Mouse (Mus musculus): ENCODE results near the gene Vmp1. TPM values are rescaled to one million over a fixed set of nuclear protein-coding genes. Genes with fewer than 3 reads are reported as not detected.

The Vmp1 gene
- total RNA-seq, 2 experiments from 2014 or later, result 111 to 116 TPM

DNA sequence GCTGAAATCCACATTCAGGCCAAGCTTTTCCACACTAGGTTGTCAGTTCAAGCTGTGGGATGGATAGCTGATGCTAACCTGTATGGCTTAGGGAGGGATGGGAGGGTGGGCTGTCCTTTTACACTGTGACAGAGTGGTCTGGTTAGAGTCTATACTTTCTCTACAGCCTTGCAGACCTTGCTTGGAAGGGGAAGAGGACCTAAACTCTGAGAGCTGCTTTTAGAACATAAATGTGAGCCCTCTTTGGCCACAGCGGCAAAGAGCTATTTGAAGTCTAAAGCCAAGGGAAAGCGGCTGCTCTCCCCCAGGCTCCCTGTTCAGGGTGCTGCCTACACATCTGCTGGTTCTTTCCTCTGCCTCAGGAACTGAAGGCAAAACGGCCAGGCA lies 98.0 kb downstream of the Vmp1 start:
- DNase-seq (ENCODE audit: low spot score in 2 of 2), result no peak

- no peak for DNase-seq (ENCODE audit: low spot score in 2 of 2)
Measured at GRCm38 (mm10) chr11:86584898-86585597, 98.6 kb downstream of the Vmp1 start.

DNA sequence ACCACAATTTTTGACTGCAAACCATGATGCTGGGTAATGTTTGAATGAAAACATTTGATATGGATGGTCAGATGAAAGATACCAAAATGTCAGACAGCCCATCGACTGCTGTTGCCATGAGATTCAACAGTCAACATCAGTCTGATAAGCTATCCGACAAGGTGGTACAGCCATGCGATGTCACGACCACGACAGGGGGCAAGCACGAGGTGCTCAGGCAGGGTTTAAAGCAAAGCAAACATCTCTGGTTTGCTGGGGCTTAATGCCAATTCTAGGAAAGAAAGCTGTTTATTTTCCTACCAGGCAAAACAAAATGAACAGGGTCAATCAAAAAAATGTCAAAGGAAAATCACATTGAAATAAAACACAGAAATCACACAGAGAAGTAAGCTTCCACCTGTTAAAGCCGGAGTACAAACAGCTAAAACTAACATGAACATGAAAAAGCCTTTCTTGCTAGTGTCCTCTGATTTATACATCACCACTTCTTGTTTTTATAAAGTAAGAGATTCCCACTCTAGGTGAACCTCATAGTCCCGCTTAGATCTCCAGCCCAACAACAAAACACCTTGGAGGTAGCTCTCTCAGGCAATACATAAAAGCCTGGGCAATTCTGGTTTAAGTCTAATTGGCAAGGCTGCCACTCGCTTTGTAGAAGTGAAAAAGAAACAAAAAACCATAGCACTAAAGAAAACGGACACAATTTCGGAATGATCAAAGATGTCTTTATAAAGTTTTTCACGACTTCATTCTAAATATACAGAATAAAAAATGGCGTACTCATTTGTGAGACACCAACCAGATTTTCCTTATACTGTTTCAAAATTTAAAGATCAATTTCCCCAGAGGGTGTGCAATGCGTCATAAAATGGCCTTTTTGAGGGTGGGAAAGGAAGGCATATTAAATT lies 99.4 kb downstream of the Vmp1 start:
- no peak for DNase-seq (ENCODE audit: low spot score in 2 of 2)

GRCm38 (mm10) chr11:86583313-86583825 lies 100.3 kb downstream of the Vmp1 start:
- no peak for DNase-seq (ENCODE audit: low spot score in 2 of 2)

DNA sequence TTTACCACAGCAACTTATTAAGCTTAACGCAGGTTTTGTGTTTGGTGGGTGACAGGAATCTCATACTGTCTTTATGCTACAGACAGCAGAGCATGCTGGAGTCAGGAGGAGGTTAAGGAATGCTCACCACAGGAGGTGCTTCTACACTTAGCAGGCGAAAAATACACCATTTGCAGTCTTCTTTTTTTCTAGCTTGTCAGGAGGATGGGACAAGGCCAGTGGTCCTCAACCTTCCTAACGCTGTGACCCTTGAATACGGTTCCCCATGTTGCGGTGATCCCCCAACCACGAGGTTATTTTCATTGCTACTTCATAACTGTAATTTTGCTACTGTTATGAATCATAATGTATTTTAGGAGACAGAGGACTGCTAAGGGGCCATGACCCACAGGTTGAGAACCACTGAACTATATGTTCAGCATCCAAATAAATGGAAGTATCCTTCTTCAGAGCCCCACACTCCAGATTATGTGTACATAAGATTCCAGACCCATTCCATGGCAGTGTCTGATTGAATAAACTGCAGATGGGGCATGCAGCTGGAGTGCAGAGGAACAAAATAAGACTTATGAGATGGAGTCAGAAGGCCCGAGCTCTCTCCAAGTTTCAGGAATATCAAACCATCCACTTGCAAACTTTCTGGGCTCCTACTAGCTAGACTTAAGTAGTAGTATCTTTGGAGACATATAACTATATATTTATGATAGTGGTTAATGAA lies 100.9 kb downstream of the Vmp1 start:
- DNase-seq (ENCODE audit: low spot score in 2 of 2), result no peak

DNA sequence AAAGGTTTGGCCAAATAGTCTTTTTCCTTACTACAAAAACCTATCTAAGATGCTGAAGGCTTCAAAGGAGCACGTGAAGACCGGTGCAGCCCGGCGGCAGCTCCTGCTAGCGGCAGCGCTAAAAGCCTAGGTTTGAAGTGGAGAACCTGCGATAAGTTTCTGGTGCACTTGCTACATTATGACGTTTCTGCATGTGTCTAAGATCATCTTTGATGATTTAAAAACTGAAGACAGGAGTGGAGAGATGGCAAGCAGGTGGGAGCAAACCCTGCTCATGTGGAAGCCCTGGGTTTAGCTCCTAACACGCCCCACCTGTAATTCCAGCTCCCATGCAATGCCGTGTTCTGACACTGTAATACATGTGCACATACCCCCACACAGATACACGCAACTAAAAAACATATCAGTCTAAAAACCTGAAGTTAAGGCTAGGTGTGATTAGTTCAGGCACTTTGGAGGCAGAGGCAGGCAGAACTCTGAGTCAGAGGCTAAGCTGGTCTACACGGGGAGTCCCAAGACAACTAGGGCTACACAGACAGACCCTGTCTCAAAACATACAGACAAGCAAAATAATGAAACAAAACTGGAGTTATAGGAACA lies 101.6 kb downstream of the Vmp1 start:
- no peak for DNase-seq (ENCODE audit: low spot score in 2 of 2)

DNA sequence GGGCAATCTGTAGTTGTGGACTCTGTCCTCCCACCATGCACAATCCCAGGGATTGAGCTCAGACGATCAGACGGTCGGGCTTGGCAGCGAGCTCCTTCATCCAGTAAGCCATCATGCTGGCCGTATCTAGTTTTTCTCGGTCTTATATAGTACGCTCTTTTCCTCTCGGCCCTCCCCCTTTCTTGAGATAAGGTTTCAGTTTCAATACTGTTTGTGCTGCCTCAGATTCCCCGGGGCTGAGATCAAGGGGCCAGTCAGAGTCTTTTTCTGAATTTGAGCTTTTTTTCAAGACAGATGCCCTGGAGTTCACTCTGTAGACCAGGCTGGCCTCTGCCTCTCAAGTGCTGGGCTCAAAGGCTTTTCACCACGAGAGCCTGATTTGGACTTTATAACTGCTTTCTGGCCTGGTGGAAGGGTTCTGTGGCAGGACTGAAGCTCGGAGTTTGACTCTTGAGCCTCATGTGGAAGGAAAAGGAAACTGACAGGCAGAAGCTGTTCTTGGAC lies 102.3 kb downstream of the Vmp1 start:
- DNase-seq (ENCODE audit: low spot score in 2 of 2), result no peak

- DNase-seq (ENCODE audit: low spot score in 2 of 2), result no peak
Measured at GRCm38 (mm10) chr11:86580319-86581113, 103.1 kb downstream of the Vmp1 start.

GRCm38 (mm10) chr11:86579731-86580318 lies 103.8 kb downstream of the Vmp1 start:
- DNase-seq (ENCODE audit: low spot score in 2 of 2), result no peak

GRCm38 (mm10) chr11:86578809-86579730 lies 104.6 kb downstream of the Vmp1 start:
- no peak for DNase-seq (ENCODE audit: low spot score in 2 of 2)

DNA sequence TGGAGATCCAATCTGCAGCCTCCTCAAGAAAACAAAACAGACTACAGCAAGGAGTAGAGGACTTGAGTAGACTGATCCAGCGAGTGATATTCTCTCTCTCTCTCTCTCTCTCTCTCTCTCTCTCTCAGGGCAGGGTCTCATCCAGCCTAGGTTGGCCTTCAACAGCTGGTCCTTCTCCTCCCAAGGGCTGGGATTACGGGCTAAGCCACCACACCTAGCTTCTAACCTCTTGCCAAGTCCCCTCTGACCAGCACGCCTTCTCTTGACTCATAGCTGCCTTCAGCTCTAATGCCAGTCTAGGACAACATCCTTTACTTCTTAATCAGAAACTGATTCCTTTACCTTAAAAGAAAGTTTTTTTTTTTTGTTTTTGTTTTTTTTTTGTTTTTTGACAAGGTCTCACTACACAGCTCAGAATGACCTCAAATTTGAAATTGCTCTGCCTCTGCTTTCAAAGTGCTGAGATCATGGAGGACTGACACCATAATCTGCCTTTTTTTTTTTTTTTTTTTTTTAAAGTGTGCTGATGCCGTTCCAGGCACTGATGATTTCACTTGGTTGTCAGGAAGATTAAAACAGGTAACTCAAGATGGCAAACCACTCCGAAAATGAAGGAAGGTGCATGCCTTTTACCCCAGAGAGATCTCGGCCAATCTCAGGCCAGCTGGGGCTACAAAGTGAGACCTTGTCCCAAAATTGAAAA lies 105.4 kb downstream of the Vmp1 start:
- DNase-seq (ENCODE audit: low spot score in 2 of 2), result no peak

GRCm38 (mm10) chr11:86577231-86577630 lies 106.4 kb downstream of the Vmp1 start:
- no peak for DNase-seq (ENCODE audit: low spot score in 2 of 2)

DNA sequence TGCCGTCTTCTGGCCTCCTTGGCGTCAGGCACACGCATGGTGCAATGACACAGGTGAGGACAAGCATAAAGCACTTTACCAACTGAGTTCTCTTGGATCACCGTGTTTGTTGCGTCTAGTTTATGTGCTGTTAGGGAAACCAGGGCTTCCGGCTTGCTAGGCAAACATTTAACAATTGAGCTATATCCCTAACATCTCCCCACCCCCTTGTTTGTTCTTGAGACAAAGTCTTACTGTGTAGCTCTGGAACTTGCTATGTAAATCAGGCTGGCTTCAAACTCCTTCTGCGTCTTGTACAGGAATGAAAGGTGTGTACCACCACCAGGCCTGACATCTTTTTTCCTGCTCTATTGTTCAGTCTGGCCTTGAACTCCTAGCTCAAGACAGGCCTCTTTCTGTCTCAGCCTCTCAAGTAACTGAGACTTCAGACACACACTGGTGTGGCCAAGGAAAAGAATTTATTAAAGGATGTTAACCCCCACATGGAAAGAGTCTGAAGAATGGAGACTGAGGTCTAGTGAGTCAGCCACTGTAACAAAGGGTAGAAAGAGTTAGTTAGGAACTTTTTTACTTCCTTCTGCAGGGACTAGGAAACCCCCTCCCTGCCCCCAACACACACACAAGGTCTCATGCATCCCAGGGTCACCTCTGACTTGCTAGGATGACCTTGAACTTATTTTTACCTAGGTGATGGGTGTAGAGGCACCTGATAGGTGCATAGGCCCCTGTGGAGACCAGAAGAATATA lies 107.8 kb downstream of the Vmp1 start:
- DNase-seq (ENCODE audit: low spot score in 2 of 2), result no peak

GRCm38 (mm10) chr11:86574408-86574807 lies 109.2 kb downstream of the Vmp1 start:
- DNase-seq (ENCODE audit: low spot score in 2 of 2), result no peak

DNA sequence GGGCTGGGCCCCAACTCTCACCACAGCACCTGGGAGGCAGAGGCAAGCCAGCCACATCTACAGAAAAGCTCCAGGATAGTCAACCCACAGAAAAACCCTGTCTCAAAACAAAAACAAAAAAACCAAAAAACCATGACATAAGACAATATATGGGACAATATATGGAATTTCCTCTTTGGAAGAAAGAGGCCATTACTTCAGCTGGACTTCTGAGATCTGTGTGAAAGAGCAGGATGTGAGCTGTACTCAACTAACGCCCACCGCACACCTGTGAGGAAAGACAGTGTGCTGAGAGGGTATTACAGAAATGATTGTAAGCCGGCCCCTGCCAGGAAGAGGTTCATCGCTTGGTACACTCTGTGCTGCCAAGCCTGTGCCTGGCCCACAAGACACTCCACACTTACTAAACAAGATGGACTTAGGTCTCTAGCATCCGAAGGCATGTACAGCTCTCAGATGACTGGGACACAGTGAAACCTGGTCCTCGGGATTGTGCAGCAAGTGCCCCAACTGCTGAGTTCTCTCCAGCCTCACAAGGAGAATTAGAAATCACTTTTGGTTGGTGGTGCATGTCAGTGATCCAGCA lies 109.9 kb downstream of the Vmp1 start:
- DNase-seq (ENCODE audit: low spot score in 2 of 2), result no peak

GRCm38 (mm10) chr11:86572623-86573022 lies 111.0 kb downstream of the Vmp1 start:
- DNase-seq (ENCODE audit: low spot score in 2 of 2), result no peak

DNA sequence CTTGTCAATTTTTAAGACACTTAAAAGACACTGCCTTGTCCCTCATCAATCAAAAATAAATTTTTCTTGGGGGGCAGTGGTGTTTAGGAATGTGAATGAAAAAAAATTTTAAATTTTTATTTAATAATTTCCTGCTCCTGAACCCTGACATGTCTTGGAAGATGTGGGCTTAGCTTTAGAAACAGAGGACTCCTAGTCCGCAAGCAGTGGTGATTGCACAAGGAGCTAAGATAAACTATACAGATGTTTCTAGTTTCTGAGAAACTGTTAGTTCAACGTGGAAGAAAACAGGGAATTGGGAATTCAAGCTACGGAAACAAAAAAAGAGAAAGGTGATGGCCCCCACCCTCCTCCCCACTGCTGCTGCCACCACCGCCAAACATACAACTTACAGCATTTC lies 111.8 kb downstream of the Vmp1 start:
- DNase-seq (ENCODE audit: low spot score in 2 of 2), result no peak
